Mouse (Mus musculus) liver, adult 2 months (tissue): ENCODE results near the gene Slc4a10.

Experiments
- CTCF ChIP-seq: fragments of 200-500 bp; IDR thresholded peaks from 2 replicates; pipeline ENCODE4 v1.5.1; 2011; ENCODE audit warnings: low read depth, low read length, control low read depth
- POLR2A ChIP-seq: fragments of 200-500 bp; IDR thresholded peaks from 2 replicates; pipeline ENCODE4 v1.6.1; 2011; ENCODE audit warnings: low read length, control low read depth; ENCODE audit not compliant: insufficient read depth; ENCODE audit errors: extremely low read depth

GRCm38 (mm10) chr2:62363606-62364005, 317.3 kb downstream of the Slc4a10 start:
- TF ChIP-seq CTCF (no peak), POLR2A (no peak)
